Mouse (Mus musculus) T-helper 1 cell (primary cell): ENCODE results near the gene Prkab1.

ENCODE experiments used
- in situ Hi-C: fragments of 300-600 bp; cut with MboI, MseI; formaldehyde crosslinking; loops from one replicate; pipeline ENCODE4 v1.15.1; 2025; ENCODE audit warnings: high pct_unique_total_duplicates

Gene Prkab1

DNA sequence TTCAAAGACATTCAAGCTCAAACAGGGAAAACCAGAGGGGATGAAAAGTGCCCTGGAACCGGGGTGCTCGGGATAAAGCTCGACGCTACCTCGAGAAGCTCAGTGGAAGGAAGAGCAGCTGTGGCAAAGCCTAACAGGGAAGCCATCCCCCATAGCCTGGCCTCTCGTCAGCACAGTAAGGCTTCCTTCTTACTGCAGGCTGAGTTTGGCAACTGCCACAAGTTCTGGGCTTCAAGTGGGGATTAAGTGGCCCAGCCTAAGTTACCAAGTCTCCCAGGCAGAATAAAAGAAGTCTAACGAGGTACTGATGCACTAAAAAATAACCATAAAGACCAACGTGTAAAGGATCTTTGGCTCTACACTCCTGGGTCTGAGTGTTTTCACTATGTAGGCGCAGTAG is 6.1 kb downstream of the Prkab1 start:
- in situ Hi-C loops, result no loop called here

DNA sequence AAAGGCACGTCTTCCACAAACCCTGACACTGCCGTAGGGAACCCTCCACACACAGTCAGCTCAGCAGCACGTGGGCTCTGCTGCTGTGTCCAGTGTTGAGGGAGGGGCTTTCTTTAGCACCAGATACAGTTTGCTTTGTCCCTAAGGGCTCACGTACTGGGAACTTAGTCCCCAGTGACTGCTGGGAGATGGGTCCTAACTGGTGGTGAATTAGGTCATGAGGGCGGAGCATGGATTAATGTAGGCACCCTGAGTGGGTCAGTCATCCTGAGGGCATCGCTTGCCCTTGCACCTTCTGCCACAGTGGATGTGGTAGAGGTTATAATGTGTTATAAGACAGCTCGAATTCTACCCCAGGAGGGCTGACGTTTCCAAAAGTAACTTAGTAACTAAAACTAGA is 6.9 kb downstream of the Prkab1 start:
- in situ Hi-C loops, result no loop called here

DNA sequence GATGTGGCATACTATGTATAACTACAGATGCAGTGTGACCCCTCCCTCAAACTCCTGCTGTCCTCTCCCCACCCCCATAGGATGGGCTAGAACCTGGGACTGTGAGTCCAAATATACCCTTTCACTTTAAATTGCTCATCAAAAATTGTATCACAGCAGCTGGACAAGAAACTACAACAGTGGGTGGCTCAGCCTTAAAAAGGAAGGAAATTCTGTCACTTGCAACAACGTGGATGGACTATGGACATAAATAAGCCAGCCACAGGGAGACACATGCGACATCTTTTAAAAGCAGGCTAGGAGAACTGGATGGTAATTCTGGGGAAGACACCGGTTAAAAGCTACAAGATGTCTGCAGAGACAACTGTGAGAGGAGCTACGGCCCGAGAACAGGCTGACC is 7.8 kb downstream of the Prkab1 start:
- in situ Hi-C loops, result no loop called here

DNA sequence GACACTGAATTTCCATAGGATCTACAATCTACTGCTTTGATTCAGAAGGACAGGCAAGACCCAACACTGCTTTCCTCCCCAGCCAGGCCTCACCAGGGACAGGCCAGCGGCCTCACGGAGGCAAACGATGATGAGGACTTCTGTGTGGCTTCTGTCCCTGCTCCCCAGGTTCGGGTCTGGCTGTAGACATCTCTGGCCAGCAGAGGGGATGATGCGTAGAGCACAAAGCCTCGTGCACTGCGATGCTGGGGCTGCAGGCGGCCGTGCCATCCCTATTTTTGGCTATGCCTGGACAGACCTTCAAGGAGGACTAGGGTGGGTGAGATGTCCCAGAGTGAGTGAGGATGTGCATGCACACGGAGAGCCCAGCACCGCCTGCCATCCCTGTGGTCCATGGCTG is 10.1 kb downstream of the Prkab1 start:
- in situ Hi-C loops, result no loop called here

DNA sequence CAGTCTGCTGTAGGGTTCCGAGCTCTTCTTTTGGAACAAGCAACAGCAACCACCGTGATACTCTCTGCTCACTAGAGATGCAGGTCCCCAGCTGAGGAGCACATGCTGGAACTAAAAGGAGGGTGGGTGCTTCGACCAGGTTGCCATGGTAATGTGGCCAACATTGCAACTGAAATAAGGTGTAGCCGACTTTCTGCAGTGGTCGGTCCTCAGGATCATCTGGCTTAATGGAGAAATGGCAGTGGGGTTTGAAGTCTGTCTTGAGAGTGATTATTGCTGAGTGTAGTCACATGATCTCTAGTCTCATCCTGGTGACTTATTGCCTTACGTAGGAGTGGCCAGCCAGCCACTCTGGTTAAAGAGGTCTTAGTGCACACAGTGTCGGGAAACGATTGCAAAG is 10.5 kb downstream of the Prkab1 start:
- in situ Hi-C loops, result no loop called here

DNA sequence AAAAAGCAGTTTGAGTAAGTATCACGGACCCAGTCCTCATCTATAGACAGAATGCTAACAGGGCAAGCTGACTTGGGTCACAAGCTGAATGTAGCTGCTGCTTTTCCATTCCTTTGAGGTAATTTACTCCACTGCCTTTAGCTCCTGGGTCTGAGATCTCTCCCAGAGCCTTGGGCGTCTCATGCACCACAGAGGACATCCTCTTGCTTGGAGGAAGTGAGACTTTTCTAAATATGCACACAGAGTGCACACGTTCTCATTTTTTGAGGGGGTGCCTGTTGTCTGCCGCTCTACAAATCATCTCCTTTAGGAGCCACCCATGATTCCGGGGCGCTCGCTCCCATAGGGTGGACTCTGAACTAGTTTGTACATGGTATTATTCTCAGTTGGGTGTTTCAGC is 11.8 kb downstream of the Prkab1 start:
- in situ Hi-C loops, result no loop called here

DNA sequence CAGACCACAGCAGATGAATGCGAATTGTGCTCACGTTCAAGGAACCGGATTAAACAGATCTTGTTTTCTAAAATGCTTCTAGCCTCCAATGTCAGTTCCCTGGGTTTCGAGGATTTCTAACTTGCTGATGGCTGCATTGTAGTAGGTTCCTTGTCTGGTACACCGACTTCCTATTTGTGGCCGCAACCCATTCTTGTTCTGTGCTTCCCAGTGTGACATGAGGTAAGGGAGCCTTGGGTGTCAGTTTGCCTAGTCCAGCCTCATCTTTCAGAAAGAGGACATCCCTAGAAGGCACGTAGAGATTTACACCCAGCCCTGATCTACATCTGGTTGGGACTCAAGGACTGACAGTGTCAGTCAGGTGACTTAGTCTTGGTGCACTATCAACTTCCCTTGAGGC is 12.6 kb downstream of the Prkab1 start:
- in situ Hi-C loops, result no loop called here

DNA sequence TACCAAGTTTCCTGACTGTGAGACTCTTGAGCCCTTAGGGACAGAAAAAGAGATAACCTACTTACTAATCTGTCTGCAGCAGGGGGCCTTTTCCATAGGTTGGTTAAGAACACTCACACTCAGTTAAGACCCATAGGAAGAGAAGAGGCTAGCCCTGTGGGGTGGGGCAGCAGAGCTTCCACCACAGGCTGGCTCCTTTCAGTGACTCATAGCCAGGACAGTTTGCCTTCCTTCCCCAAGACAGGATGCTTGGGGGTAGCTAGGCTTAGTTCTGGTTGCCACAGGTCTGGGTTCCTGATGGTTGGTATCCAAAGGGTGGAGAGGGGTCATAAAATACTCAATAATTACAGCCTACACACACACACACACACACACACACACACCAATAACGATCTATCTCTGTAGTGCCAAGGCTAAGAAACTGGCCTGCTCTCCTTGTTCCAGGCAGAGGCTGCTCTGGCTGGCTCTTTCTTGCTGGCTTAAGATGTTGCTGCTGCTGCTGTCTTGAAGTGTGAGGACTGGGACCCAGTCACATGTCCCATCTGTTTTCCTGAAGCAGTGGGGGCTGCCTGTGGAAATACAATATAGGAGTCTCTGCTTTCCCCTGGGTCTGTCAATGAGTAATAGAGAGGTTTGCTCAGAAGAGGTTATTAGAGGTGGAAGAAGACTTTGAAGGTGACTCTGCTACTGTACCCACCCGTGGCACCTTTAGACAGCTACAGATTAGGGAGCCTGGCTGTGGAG is 14.3 kb downstream of the Prkab1 start:
- in situ Hi-C loops, result no loop called here

DNA sequence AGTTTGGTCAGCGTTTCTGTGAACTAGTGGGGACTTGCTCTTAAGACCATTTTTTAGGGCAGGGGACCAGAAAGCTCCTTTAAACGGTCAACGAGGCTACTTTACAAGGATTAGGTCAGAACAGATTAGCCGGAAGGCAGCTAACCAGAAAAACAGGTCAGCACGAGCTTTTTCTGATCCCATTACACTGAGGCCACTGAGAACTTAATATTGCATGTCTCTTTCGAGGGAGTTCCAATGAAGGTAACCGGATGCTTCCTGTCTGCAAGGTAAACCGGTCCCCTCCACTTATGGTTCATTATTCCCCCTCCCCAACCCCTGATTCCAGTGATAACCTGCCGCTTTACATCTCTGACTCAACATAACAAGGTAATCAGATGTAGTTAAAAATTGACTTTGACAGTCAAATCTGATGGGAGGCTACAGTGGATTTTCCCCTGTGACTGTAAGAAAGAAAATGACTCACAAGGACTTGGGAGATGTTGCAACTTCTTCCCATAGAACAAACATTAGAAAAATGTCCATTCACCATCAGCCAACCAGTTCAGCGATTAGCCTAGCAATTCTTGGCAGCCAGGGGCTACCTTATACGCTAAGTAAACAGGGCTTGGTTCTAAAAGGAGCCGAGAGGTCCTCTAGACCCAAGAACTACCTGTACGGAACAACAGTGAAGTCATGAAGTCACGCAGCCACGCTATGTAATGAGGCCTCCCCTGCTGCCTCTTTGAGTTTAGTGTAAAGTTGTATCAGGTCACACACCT is 15.0 kb downstream of the Prkab1 start:
- in situ Hi-C loops, result no loop called here

DNA sequence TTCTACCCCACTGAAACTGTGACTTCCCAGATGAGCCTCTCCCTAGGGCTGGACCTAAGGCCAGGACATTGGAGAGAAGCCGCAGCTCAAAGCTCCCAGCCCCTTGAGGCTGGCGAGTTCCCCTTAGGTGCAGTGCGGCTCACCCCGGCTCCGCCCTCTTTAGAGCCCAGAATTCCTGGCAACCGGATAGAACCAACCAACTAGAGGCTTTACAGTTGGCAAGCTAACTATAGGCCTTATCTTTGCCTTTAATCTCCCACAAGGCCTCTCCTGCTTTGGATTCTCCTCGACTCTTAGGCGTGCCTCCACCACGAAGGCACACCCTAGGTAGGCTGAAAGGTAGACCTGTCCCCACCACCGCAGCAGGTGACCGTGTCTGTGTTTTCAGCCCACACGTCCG is 16.6 kb downstream of the Prkab1 start:
- in situ Hi-C loops, result no loop called here

DNA sequence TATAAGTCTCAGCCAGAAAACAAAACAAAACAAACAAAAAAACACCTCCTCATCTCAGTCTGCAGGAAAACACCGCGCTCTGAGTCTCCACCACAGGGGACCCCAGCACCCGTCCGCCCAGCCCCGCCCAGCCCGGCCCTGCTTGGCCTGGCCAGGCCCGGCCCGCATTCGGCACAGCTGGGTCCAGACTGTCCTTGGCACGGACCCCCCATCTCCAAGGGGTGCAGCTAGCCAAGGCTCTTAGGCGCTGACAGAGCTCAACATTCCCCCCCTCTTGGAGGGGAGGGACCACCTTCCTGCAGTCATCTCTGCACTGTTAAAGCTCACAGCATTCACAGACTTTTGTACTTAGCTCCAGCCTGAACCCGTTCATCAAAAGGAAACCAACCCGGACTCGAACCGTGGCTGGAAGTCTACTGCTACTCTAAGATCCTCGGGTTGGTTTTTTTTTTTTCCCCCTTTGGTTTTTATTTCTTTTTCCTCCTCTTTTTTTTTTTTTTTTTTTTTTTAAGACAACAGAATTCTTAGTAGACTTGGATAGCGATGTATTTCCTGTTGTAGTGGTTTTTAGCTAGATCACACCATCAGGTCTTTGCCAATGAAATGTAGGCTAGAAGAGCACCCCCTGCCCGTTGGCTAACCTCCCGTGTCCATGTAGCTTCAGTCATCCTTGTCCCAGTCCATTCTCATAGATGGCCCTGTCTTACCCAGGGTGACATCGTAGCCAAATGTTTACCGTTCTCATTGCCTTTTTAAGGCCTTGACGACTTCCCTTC is 17.8 kb downstream of the Prkab1 start:
- in situ Hi-C loops, result no loop called here

DNA sequence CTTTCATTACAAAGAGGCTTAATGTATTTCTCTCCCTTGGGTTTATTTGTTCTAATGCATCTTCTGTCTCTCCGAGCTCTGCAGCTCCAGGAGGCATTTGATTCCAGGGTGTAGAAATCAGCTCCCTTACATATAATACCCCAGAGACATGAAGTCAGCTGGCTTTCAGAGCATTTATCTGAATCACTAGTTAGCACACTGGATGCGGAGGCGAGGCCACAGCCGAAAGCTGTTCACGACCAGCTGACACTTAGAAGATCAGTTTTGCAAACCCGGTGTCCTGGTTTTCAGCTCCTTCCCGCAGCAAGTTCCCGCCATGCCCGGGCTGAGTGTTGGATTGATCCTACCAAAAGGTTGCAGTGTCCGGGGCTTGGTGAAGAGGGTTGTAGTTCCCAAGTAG is 20.0 kb downstream of the Prkab1 start:
- in situ Hi-C loops, result no loop called here

DNA sequence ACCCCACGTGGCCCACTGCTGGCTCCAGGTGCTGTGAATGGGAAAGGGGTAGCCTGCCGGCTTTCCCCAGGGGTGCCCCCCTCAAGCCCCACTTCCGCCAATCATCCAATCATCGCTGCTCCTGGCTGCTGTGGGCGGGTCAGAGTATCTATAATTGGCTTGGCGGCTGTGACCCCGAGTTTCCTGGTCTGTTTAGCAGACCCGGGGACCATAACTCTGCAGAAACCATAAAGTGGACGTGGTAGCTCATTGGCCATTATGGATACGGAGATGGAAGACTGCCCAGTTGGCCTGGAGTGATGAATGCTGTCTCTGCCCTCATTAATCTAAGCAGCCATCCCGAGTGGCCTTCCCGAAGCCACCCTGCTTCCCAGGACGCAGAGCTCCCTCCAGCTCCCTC is 20.5 kb downstream of the Prkab1 start:
- in situ Hi-C loops, result no loop called here

DNA sequence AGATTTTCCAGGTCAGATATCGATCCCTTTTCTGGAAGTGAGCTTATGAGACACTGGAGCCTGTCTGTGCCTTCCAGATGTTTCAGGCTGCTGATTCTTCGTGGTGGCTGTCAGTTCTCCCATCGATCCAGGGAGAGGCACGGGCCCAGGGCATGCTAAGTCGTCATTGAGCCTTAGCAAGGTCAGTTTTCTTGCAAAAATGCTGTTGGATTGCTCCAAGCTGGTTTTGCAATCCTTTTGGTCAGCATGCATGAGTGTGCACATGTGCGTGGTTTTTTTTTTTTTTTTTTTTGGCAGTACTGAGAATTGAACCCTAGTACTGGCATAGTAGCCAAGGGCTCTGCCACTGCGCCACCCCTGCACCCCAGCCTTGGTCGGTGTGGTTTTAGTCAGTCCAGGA is 21.2 kb downstream of the Prkab1 start:
- in situ Hi-C loops, result no loop called here

DNA sequence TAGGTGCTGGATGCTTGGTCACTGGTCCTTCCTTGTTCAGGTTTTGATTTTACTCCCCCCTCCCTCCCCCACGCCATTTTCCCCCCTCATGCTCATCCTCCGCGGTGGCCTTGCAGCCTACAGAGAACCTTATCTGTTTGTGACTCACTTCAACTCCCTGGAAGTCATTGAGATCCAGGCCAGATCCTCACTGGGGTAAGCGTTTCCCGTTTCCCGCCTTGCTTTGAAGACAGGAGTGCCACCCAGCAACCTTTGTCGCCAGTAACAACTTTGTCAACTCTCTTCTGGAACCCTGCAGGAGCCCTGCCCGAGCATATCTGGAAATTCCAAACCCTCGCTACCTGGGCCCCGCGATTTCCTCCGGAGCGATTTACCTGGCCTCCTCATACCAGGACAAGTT is 26.9 kb downstream of the Prkab1 start:
- in situ Hi-C loops, result no loop called here

DNA sequence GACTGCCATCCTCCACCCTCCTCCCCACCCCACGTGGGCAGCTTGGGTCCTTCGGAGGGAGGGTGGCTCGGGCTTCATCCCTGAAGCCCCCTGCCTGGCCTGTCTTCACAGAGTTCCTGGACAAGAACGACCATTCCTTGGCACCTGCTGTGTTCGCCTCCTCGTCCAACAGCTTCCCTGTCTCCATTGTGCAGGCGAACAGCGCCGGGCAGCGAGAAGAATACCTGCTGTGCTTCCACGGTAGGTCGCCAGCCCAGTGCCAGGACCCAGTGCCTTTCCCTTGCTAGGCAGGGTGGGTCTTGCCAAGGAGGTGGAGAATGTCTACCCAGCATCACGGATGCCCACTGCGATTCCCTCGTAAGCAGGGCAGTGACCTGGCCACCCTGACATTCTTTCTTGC is 30.2 kb downstream of the Prkab1 start:
- in situ Hi-C loops, result no loop called here

DNA sequence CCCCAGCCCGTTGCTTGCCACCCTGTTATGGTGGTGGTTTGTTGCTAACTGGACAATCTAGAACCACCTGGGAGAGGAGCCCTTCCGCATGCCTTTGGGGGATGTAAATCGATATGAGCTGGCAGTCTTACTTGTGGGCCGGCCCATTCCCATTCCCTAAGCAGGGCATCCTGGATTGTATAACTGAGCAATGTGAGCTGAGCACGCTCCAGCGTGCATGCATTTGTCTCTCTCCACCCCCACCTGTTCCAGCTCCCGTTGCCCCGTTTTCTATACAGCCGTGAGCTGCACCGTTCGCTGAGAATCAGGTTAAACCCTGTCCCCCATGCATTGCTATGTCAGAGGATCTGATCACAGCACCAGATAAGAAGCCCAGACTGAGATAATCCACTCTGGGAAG is 32.6 kb downstream of the Prkab1 start:
- in situ Hi-C loops, result no loop called here

DNA sequence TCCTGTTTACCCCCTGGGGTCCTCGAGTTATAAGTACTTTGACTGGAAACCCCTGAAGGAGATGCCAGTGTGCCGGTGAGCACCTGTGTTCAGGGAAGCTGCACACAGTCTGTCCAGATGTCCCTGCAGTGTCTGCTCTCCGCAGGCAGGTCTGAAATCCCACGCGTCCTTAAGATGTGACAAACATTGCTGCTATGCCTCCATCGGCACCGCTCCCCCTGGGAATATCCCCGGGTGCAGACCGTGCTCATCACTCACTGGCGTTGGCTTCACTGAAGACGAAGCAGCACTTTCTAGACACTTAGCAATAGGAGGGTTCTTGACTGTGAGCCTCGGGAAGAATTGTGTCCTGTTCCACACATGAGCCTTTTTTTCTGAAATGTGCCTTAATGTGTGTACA is 37.0 kb downstream of the Prkab1 start:
- in situ Hi-C loops, result no loop called here

DNA sequence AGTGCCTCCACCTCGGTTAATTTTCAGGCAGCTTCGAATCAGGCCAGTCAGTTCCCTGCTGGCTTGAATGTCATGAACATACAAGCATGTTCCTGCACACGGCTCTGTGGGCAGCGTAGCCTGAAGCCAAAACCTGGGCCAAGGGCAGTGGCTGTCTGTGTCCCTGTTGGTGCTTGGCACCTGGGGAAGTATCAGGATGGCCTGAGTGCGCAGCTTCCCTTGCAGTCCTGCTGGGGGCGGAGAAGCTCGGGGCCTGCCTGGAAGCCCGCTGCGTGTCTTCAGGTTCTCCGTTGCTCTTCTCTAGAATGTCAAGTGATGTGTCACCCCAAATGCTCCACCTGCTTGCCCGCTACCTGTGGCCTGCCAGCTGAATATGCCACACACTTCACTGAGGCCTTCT is 39.2 kb downstream of the Prkab1 start:
- in situ Hi-C loops, result no loop called here

DNA sequence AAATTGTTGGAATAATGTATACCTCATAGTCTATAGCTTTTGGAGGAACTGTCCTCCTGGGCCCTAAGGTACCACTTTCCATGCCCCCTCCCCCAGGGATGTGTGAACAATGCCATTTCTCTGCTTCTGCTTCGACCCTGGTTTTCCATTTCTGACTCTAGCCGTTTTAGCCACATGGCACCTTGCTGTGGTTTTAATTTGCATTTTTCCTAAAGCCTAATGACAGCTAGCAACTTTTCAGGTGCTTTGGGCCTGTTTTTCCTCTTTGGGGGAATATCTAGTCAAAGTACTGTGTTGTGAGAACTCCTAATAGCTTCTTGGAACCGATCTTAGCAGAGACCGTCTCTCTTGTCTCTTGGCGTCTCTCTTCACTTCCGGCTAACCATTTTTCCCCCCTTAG is 39.9 kb downstream of the Prkab1 start:
- in situ Hi-C loops, result no loop called here

DNA sequence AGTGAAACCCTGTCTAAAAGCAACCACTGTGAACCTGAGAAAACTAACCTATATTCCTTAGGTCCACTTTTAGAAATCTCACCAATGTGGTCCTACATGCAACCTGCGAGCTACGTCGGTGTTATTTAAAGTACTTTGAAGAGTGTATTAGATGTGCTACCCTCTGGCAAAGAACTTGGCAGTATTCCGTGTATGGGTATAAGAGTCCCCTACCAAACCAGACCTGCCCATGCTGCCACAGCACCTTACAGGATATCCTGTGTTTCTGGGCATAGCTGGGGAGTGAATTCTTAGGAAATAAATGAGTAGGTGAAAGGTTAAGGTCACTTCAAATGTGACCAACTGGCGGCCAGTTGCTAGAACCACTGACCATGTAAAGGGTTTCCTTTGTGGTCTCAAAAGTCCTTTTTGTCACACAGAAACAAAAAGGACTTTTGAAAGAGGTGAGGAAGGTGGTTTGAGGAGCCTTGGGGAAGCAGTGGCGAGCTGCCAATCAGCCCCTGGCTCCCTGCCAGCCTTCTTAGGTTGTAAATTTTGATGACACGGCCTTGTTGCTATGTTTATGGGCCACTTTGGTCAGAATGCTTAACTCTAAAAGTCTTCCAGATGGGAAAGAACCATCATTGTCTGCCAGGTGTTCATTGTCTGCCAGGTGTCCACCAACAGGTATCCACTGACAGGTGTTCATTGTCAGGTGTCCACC is 41.5 kb downstream of the Prkab1 start:
- in situ Hi-C loops, result no loop called here

DNA sequence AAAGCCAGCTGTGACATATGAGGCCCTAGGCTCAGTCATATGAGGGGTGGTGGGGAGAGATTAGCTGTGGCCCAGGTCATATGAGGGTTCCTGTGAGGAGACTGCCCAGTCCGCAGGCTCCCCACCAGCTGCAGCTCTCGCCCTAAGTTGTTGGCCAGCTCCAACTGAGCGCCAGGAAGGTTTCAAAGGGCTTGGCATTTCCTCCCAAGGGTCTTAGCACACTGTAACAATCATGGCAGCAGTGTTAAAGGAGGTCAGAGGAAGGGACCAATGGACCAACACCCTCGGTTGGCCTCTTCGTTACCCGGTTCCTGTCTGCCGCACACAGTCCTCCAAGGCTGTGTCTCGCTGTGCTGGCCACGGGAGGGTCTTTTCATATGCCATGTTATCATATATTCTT is 43.8 kb downstream of the Prkab1 start:
- in situ Hi-C loops, result no loop called here
